Mouse (Mus musculus) liver, embryonic 12.5 days (tissue): Measurements from ENCODE around the gene Frmpd3. TPM values are rescaled to one million over a fixed set of nuclear protein-coding genes. Genes with fewer than 3 reads are reported as not detected.
A peak's percentile ranks its signal among the peaks of the same experiment; 100 is the strongest.

Source experiments
- ATAC-seq: fragments of 200-750 bp; cut with Nextera tagmentation; 2 replicates; pipeline ENCODE4 v1.8.0; 2017; ENCODE audit warnings: moderate number of reproducible peaks, mild to moderate bottlenecking, moderate library complexity
- H3K27ac ChIP-seq: fragments of 300-500 bp; sonication (generic); 2 replicates; pipeline ENCODE4 v1.5.1; 2016; ENCODE audit warnings: mild to moderate bottlenecking
- H3K27me3 ChIP-seq: fragments of 300-500 bp; sonication (generic); replicated peaks from 2 replicates; pipeline ENCODE4 v1.6.1; 2016; ENCODE audit warnings: mild to moderate bottlenecking, moderate library complexity
- H3K36me3 ChIP-seq: fragments of 300-500 bp; sonication (generic); 2 replicates; pipeline ENCODE4 v1.6.1; 2016; ENCODE audit warnings: mild to moderate bottlenecking, moderate library complexity
- H3K4me1 ChIP-seq: fragments of 300-500 bp; sonication (generic); 2 replicates; pipeline ENCODE4 v1.6.1; 2016
- H3K4me2 ChIP-seq: fragments of 300-500 bp; sonication (generic); 2 replicates; pipeline ENCODE4 v1.6.1; 2016; ENCODE audit warnings: mild to moderate bottlenecking, moderate library complexity
- H3K4me3 ChIP-seq: fragments of 300-500 bp; sonication (generic); 2 replicates; pipeline ENCODE4 v1.5.1; 2016; ENCODE audit warnings: mild to moderate bottlenecking, moderate library complexity
- H3K9ac ChIP-seq: fragments of 300-500 bp; sonication (generic); 2 replicates; pipeline ENCODE4 v1.6.1; 2016; ENCODE audit warnings: mild to moderate bottlenecking, moderate library complexity
- H3K9me3 ChIP-seq: fragments of 300-500 bp; sonication (generic); replicated peaks from 2 replicates; pipeline ENCODE4 v1.6.1; 2016; ENCODE audit warnings: mild to moderate bottlenecking, moderate library complexity
- WGBS: fragments of 180-500 bp; shearing (Covaris S2); methylation state at CpG from one replicate; pipeline ENCODE4 v1.1.7; 2016; ENCODE audit not compliant: insufficient replicate concordance; 5-methylcytosine and 5-hydroxymethylcytosine counted together
- polyA plus RNA-seq: library from polyadenylated mRNA; unstranded; fragments of >200 nt; fragmentation: Nextera tagmentation; extraction: Ambion mirVana; gene quantifications from 2 replicates; pipeline ENCODE4 v1.2.1, GENCODE M21; 2016

Frmpd3 gene
- polyA plus RNA-seq, 1 experiment from 2014 or later = not detected

- ATAC-seq = no peak
- no peak overlapping the region for H3K9ac ChIP-seq
- H3K27ac ChIP-seq = no peak overlapping the region
- 35% methylated on average over 5 of the region's 5 CpGs for WGBS
- H3K36me3 ChIP-seq = no peaks in the 10 kb centered on the region
- no peak overlapping the region for H3K4me3 ChIP-seq
- H3K27me3 ChIP-seq = peaks cover 5% of the 10 kb centered on the region
- peaks cover 9% of the 10 kb centered on the region for H3K4me1 ChIP-seq
- H3K4me2 ChIP-seq = no peak overlapping the region
- H3K9me3 ChIP-seq = no peaks in the 10 kb centered on the region
Measured at GRCm38 (mm10) chrX:140407593-140407992, 65.5 kb downstream of the Frmpd3 start.

- Histone ChIP-seq H3K27me3 (peaks cover 18% of the 10 kb centered on the region), H3K9me3 (no peaks in the 10 kb centered on the region), H3K9ac (no peak overlapping the region), H3K4me2 (no peak overlapping the region), H3K4me1 (no peaks in the 10 kb centered on the region), H3K36me3 (no peaks in the 10 kb centered on the region), H3K4me3 (no peak overlapping the region), H3K27ac (no peak overlapping the region)
- 63% methylated on average over 4 of the region's 4 CpGs for WGBS
- no peak for ATAC-seq
Measured at GRCm38 (mm10) chrX:140418467-140418866, 76.4 kb downstream of the Frmpd3 start.

- WGBS = 51% methylated on average over 4 of the region's 4 CpGs
- no peak overlapping the region for H3K4me3 ChIP-seq
- peaks cover 7% of the 10 kb centered on the region; the same call in 1 of the 2 replicates for H3K27me3 ChIP-seq
- no peaks in the 10 kb centered on the region for H3K9me3 ChIP-seq
- no peak for ATAC-seq
- no peaks in the 10 kb centered on the region for H3K36me3 ChIP-seq
- H3K27ac ChIP-seq = no peak overlapping the region
- H3K4me2 ChIP-seq = no peak overlapping the region
- no peak overlapping the region for H3K9ac ChIP-seq
- H3K4me1 ChIP-seq = no peaks in the 10 kb centered on the region
Measured at GRCm38 (mm10) chrX:140427124-140427523, 85.1 kb downstream of the Frmpd3 start.

GRCm38 (mm10) chrX:140428252-140428651, 86.2 kb downstream of the Frmpd3 start:
- no peak overlapping the region for H3K4me3 ChIP-seq
- H3K27ac ChIP-seq = no peak overlapping the region
- no peak overlapping the region for H3K4me2 ChIP-seq
- no peak overlapping the region for H3K9ac ChIP-seq
- no peak for ATAC-seq
- no peaks in the 10 kb centered on the region for H3K36me3 ChIP-seq
- peaks cover 19% of the 10 kb centered on the region; the same call in 1 of the 2 replicates for H3K27me3 ChIP-seq
- WGBS = 60% methylated on average over 8 of the region's 8 CpGs
- H3K9me3 ChIP-seq = no peaks in the 10 kb centered on the region
- H3K4me1 ChIP-seq = no peaks in the 10 kb centered on the region

GRCm38 (mm10) chrX:140429985-140430384, 87.9 kb downstream of the Frmpd3 start:
- Histone ChIP-seq H3K27me3 (peaks cover 29% of the 10 kb centered on the region; the same call in 1 of the 2 replicates), H3K4me1 (no peaks in the 10 kb centered on the region), H3K4me3 (no peak overlapping the region), H3K9ac (no peak overlapping the region), H3K4me2 (no peak overlapping the region), H3K9me3 (no peaks in the 10 kb centered on the region), H3K27ac (no peak overlapping the region), H3K36me3 (no peaks in the 10 kb centered on the region)
- ATAC-seq = no peak
- 51% methylated on average over 5 of the region's 5 CpGs for WGBS

- no peak overlapping the region for H3K27ac ChIP-seq
- no peak overlapping the region for H3K4me3 ChIP-seq
- no peaks in the 10 kb centered on the region for H3K36me3 ChIP-seq
- ATAC-seq = no peak
- WGBS = 71% methylated on average over 12 of the region's 12 CpGs
- no peak overlapping the region for H3K9ac ChIP-seq
- no peaks in the 10 kb centered on the region for H3K4me1 ChIP-seq
- H3K27me3 ChIP-seq = peaks cover 30% of the 10 kb centered on the region; the same call in 1 of the 2 replicates
- H3K9me3 ChIP-seq = no peaks in the 10 kb centered on the region
- H3K4me2 ChIP-seq = no peak overlapping the region
Measured at GRCm38 (mm10) chrX:140430506-140430905, 88.4 kb downstream of the Frmpd3 start.

- Histone ChIP-seq H3K36me3 (no peaks in the 10 kb centered on the region), H3K9me3 (no peaks in the 10 kb centered on the region), H3K4me3 (no peak overlapping the region), H3K27ac (no peak overlapping the region), H3K27me3 (peaks cover 39% of the 10 kb centered on the region; the same call in 1 of the 2 replicates), H3K4me2 (no peak overlapping the region), H3K4me1 (no peaks in the 10 kb centered on the region), H3K9ac (no peak overlapping the region)
- 75% methylated on average over 14 of the region's 15 CpGs for WGBS
- no peak for ATAC-seq
Measured at GRCm38 (mm10) chrX:140431981-140432380, 89.9 kb downstream of the Frmpd3 start.

GRCm38 (mm10) chrX:140432786-140433185, 90.7 kb downstream of the Frmpd3 start:
- Histone ChIP-seq H3K9ac (no peak overlapping the region), H3K4me3 (no peak overlapping the region), H3K27ac (no peak overlapping the region), H3K27me3 (peaks cover 42% of the 10 kb centered on the region; the same call in 1 of the 2 replicates), H3K4me2 (no peak overlapping the region), H3K36me3 (no peaks in the 10 kb centered on the region), H3K4me1 (no peaks in the 10 kb centered on the region), H3K9me3 (no peaks in the 10 kb centered on the region)
- 77% methylated on average over 11 of the region's 11 CpGs for WGBS
- ATAC-seq = no peak

- Histone ChIP-seq H3K4me1 (no peaks in the 10 kb centered on the region), H3K4me3 (no peak overlapping the region), H3K27ac (no peak overlapping the region), H3K36me3 (no peaks in the 10 kb centered on the region), H3K9ac (no peak overlapping the region), H3K4me2 (no peak overlapping the region), H3K27me3 (peaks cover 35% of the 10 kb centered on the region; the same call in 1 of the 2 replicates), H3K9me3 (no peaks in the 10 kb centered on the region)
- no peak for ATAC-seq
Measured at GRCm38 (mm10) chrX:140437906-140438305, 95.8 kb downstream of the Frmpd3 start.

- WGBS = 67% methylated on average over 13 of the region's 13 CpGs
- Histone ChIP-seq H3K4me1 (no peaks in the 10 kb centered on the region), H3K4me3 (no peak overlapping the region), H3K36me3 (no peaks in the 10 kb centered on the region), H3K9ac (no peak overlapping the region), H3K27me3 (peaks cover 8% of the 10 kb centered on the region; the same call in 1 of the 2 replicates), H3K4me2 (no peak overlapping the region), H3K9me3 (no peaks in the 10 kb centered on the region), H3K27ac (no peak overlapping the region)
- no peak for ATAC-seq
Measured at GRCm38 (mm10) chrX:140445551-140445950, 103.5 kb downstream of the Frmpd3 start.

GRCm38 (mm10) chrX:140450071-140450470, 108.0 kb downstream of the Frmpd3 start:
- no peaks in the 10 kb centered on the region for H3K36me3 ChIP-seq
- no peak overlapping the region for H3K9ac ChIP-seq
- no peak for ATAC-seq
- H3K4me2 ChIP-seq = no peak overlapping the region
- 66% methylated on average over 3 of the region's 3 CpGs for WGBS
- no peaks in the 10 kb centered on the region for H3K9me3 ChIP-seq
- no peak overlapping the region for H3K4me3 ChIP-seq
- no peak overlapping the region for H3K27ac ChIP-seq
- no peaks in the 10 kb centered on the region for H3K4me1 ChIP-seq
- H3K27me3 ChIP-seq = peaks cover 4% of the 10 kb centered on the region; the same call in 1 of the 2 replicates

- Histone ChIP-seq H3K9me3 (no peaks in the 10 kb centered on the region), H3K9ac (peak within 1 kb of the TSS; percentile 73), H3K27me3 (peaks cover 8% of the 10 kb centered on the region; the same call in 1 of the 2 replicates), H3K36me3 (no peaks in the 10 kb centered on the region), H3K27ac (0 out of 2 replicates have a peak within 1 kb of the TSS, but pooled peaks have one; percentile 10), H3K4me1 (peaks cover 12% of the 10 kb centered on the region; the same call in 1 of the 2 replicates), H3K4me2 (peak within 1 kb of the TSS; percentile 71), H3K4me3 (peak within 1 kb of the TSS; percentile 68)
- 5% methylated on average over 26 of the region's 26 CpGs for WGBS
- ATAC-seq = peak; percentile 88
Measured at GRCm38 (mm10) chrX:140456279-140456731, 114.2 kb downstream of the Frmpd3 start, which contains the start of gene Prps1. TSS of gene Prps1 (plus strand) at chrX:140456613.
